Mouse (Mus musculus) cerebellum, postnatal 4 days (tissue): ENCODE measurements at regions not wholly inside any gene's neighbourhood (a gene's known extent, or its start where the extent isn't known, plus 50 kb on each side); places are given as distances from the start of the nearest gene placed in this dataset.

Experiments
- DNase-seq, 2 experiments: peaks; one replicate each; pipeline ENCODE4 v3.0.0; 2022; ENCODE audit warnings: low spot score in 2 of 2, mixed read lengths in 1 of 2

GRCm38 (mm10) chr13:80798863-80799817 lies 84.0 kb upstream of the Arrdc3 start:
- DNase-seq: no peak

- peak in 1 of 2 experiments; percentile 29 for DNase-seq
Observed at GRCm38 (mm10) chr13:80806172-80806571, 77.0 kb upstream of the Arrdc3 start.

GRCm38 (mm10) chr13:80827037-80827471 lies 56.1 kb upstream of the Arrdc3 start:
- DNase-seq: peak in 1 of 2 experiments; percentile 19
